Mouse (Mus musculus) liver, embryonic 13.5 days (tissue): ENCODE results near the gene Osbpl10. TPM values are rescaled to one million over a fixed set of nuclear protein-coding genes. Genes with fewer than 3 reads are reported as not detected.

Experiments
- ATAC-seq: fragments of 200-750 bp; cut with Nextera tagmentation; 2 replicates; pipeline ENCODE4 v1.8.0; 2017; ENCODE audit warnings: low read depth, mild to moderate bottlenecking, moderate number of reproducible peaks, moderate library complexity
- DNase-seq: peaks from one replicate; pipeline ENCODE4 v3.0.0; 2022
- H3K27ac ChIP-seq: fragments of 300-500 bp; sonication (generic); 2 replicates; pipeline ENCODE4 v1.5.1; 2015; ENCODE audit warnings: moderate library complexity, mild to moderate bottlenecking, inconsistent platforms
- H3K27me3 ChIP-seq: fragments of 300-500 bp; sonication (generic); 2 replicates; pipeline ENCODE4 v1.6.1; 2015; ENCODE audit warnings: mild to moderate bottlenecking, inconsistent platforms
- H3K36me3 ChIP-seq: fragments of 300-500 bp; sonication (generic); 2 replicates; pipeline ENCODE4 v1.6.1; 2015; ENCODE audit warnings: mild to moderate bottlenecking, inconsistent platforms
- H3K4me1 ChIP-seq: fragments of 300-500 bp; sonication (generic); replicated peaks from 2 replicates; pipeline ENCODE4 v1.6.1; 2015; ENCODE audit warnings: inconsistent platforms
- H3K4me2 ChIP-seq: fragments of 300-500 bp; sonication (generic); 2 replicates; pipeline ENCODE4 v1.6.1; 2015; ENCODE audit warnings: inconsistent platforms, mild to moderate bottlenecking, moderate library complexity
- H3K4me3 ChIP-seq: fragments of 300-500 bp; sonication (generic); replicated peaks from 2 replicates; pipeline ENCODE4 v1.5.1; 2015; ENCODE audit warnings: mild to moderate bottlenecking, inconsistent platforms
- H3K9ac ChIP-seq: fragments of 300-500 bp; sonication (generic); 2 replicates; pipeline ENCODE4 v1.6.1; 2015; ENCODE audit warnings: mild to moderate bottlenecking, inconsistent platforms
- H3K9me3 ChIP-seq: fragments of 300-500 bp; sonication (generic); replicated peaks from 2 replicates; pipeline ENCODE4 v1.6.1; 2016; ENCODE audit warnings: inconsistent platforms
- WGBS: fragments of 180-500 bp; shearing (Covaris S2); methylation state at CpG from one replicate; pipeline ENCODE4 v1.1.7; 2015; ENCODE audit not compliant: insufficient replicate concordance; 5-methylcytosine and 5-hydroxymethylcytosine counted together
- polyA plus RNA-seq: library from polyadenylated mRNA; unstranded; fragments of >200 nt; fragmentation: Nextera tagmentation; extraction: Ambion mirVana; gene quantifications from 2 replicates; pipeline ENCODE4 v1.2.1, GENCODE M21; 2015

The Osbpl10 gene
- polyA plus RNA-seq, 1 experiment from 2014 or later = 0.32 TPM

GRCm38 (mm10) chr9:115139597-115140332 is 161.4 kb downstream of the Osbpl10 start:
- Histone ChIP-seq H3K9ac (no peak overlapping the region), H3K4me1 (no peaks in the 10 kb centered on the region), H3K9me3 (no peaks in the 10 kb centered on the region), H3K36me3 (no peaks in the 10 kb centered on the region), H3K4me3 (no peak overlapping the region), H3K27me3 (no peaks in the 10 kb centered on the region), H3K27ac (no peak overlapping the region), H3K4me2 (no peak overlapping the region)
- ATAC-seq (no peak), DNase-seq (no peak)
- 75% methylated on average over 14 of the region's 14 CpGs for WGBS

GRCm38 (mm10) chr9:115147141-115147540 is 168.8 kb downstream of the Osbpl10 start:
- Histone ChIP-seq H3K27me3 (no peaks in the 10 kb centered on the region), H3K9me3 (no peaks in the 10 kb centered on the region), H3K27ac (no peak overlapping the region), H3K9ac (no peak overlapping the region), H3K4me2 (no peak overlapping the region), H3K4me1 (no peaks in the 10 kb centered on the region), H3K36me3 (no peaks in the 10 kb centered on the region), H3K4me3 (no peak overlapping the region)
- ATAC-seq = no peak
- 66% methylated on average over 5 of the region's 5 CpGs for WGBS
- no peak for DNase-seq

- H3K4me3 ChIP-seq = no peak overlapping the region
- no peaks in the 10 kb centered on the region for H3K27me3 ChIP-seq
- 73% methylated on average over 13 of the region's 13 CpGs for whole genome bisulfite sequencing
- DNase-seq (no peak), ATAC-seq (no peak)
- H3K9ac ChIP-seq = no peak overlapping the region
- no peak overlapping the region for H3K27ac ChIP-seq
- H3K4me1 ChIP-seq = no peaks in the 10 kb centered on the region
- H3K9me3 ChIP-seq = peaks cover 3% of the 10 kb centered on the region; the same call in 1 of the 2 replicates
- H3K4me2 ChIP-seq = no peak overlapping the region
- no peaks in the 10 kb centered on the region for H3K36me3 ChIP-seq
Measured at GRCm38 (mm10) chr9:115147586-115148355, 169.4 kb downstream of the Osbpl10 start.

GRCm38 (mm10) chr9:115149011-115149756 is 170.8 kb downstream of the Osbpl10 start:
- Histone ChIP-seq H3K4me2 (no peak overlapping the region), H3K27ac (no peak overlapping the region), H3K9ac (no peak overlapping the region), H3K36me3 (no peaks in the 10 kb centered on the region), H3K4me1 (no peaks in the 10 kb centered on the region), H3K4me3 (no peak overlapping the region), H3K27me3 (no peaks in the 10 kb centered on the region), H3K9me3 (peaks cover 7% of the 10 kb centered on the region; the same call in 1 of the 2 replicates)
- DNase-seq = no peak
- WGBS = 75% methylated on average over 18 of the region's 18 CpGs
- no peak for ATAC-seq

- no peak overlapping the region for H3K9ac ChIP-seq
- H3K27ac ChIP-seq = no peak overlapping the region
- H3K4me2 ChIP-seq = no peak overlapping the region
- H3K4me1 ChIP-seq = peaks cover 35% of the 10 kb centered on the region
- WGBS = 68% methylated on average over 5 of the region's 5 CpGs
- ATAC-seq (no peak), DNase-seq (no peak)
- H3K27me3 ChIP-seq = no peaks in the 10 kb centered on the region
- H3K4me3 ChIP-seq = no peak overlapping the region
- H3K9me3 ChIP-seq = no peaks in the 10 kb centered on the region
- H3K36me3 ChIP-seq = no peaks in the 10 kb centered on the region
Measured at GRCm38 (mm10) chr9:115161591-115161990, 183.2 kb downstream of the Osbpl10 start.

- H3K4me2 ChIP-seq = no peak overlapping the region
- H3K4me3 ChIP-seq = no peak overlapping the region
- H3K27me3 ChIP-seq = no peaks in the 10 kb centered on the region
- ATAC-seq (peak; percentile 77), DNase-seq (peak; percentile 74)
- WGBS = 22% methylated on average over 5 of the region's 5 CpGs
- no peaks in the 10 kb centered on the region for H3K36me3 ChIP-seq
- peaks cover 49% of the 10 kb centered on the region for H3K4me1 ChIP-seq
- H3K27ac ChIP-seq = peak overlapping the region; percentile 31; the same call in 1 of the 2 replicates
- no peak overlapping the region for H3K9ac ChIP-seq
- no peaks in the 10 kb centered on the region for H3K9me3 ChIP-seq
Measured at GRCm38 (mm10) chr9:115163031-115163430, 184.7 kb downstream of the Osbpl10 start.

GRCm38 (mm10) chr9:115163693-115164092 is 185.3 kb downstream of the Osbpl10 start:
- Histone ChIP-seq H3K9me3 (no peaks in the 10 kb centered on the region), H3K27ac (peak overlapping the region; percentile 89), H3K4me2 (peak overlapping the region; percentile 9), H3K9ac (no peak overlapping the region; the same call in 1 of the 2 replicates), H3K27me3 (no peaks in the 10 kb centered on the region), H3K36me3 (no peaks in the 10 kb centered on the region), H3K4me1 (peaks cover 56% of the 10 kb centered on the region), H3K4me3 (no peak overlapping the region)
- DNase-seq = no peak
- WGBS = 22% methylated on average over 8 of the region's 8 CpGs
- peak; percentile 24; the same call in 1 of the 2 replicates for ATAC-seq

GRCm38 (mm10) chr9:115164351-115164750 is 186.0 kb downstream of the Osbpl10 start:
- no peak overlapping the region; the same call in 1 of the 2 replicates for H3K9ac ChIP-seq
- DNase-seq (no peak), ATAC-seq (no peak)
- H3K4me1 ChIP-seq = peaks cover 62% of the 10 kb centered on the region
- 39% methylated on average over 7 of the region's 7 CpGs for WGBS
- H3K9me3 ChIP-seq = no peaks in the 10 kb centered on the region
- no peaks in the 10 kb centered on the region for H3K36me3 ChIP-seq
- H3K4me3 ChIP-seq = no peak overlapping the region
- H3K27me3 ChIP-seq = no peaks in the 10 kb centered on the region
- peak overlapping the region; percentile 9; the same call in 1 of the 2 replicates for H3K4me2 ChIP-seq
- H3K27ac ChIP-seq = peak overlapping the region; percentile 89

- H3K4me3 ChIP-seq = no peak overlapping the region
- peaks cover 67% of the 10 kb centered on the region for H3K4me1 ChIP-seq
- H3K27me3 ChIP-seq = no peaks in the 10 kb centered on the region
- peak overlapping the region; percentile 35 for H3K4me2 ChIP-seq
- H3K27ac ChIP-seq = peak overlapping the region; percentile 89
- no peaks in the 10 kb centered on the region for H3K36me3 ChIP-seq
- H3K9ac ChIP-seq = peak overlapping the region; percentile 8; the same call in 1 of the 2 replicates
- DNase-seq (peak; percentile 72), ATAC-seq (peak; percentile 81)
- no peaks in the 10 kb centered on the region for H3K9me3 ChIP-seq
- 15% methylated on average over 8 of the region's 8 CpGs for WGBS
Measured at GRCm38 (mm10) chr9:115165996-115166395, 187.6 kb downstream of the Osbpl10 start.

GRCm38 (mm10) chr9:115169591-115169990 is 191.2 kb downstream of the Osbpl10 start:
- DNase-seq = no peak
- Histone ChIP-seq H3K9ac (no peak overlapping the region), H3K9me3 (no peaks in the 10 kb centered on the region), H3K4me2 (no peak overlapping the region), H3K27ac (no peak overlapping the region), H3K4me1 (peaks cover 51% of the 10 kb centered on the region), H3K36me3 (no peaks in the 10 kb centered on the region), H3K27me3 (no peaks in the 10 kb centered on the region), H3K4me3 (no peak overlapping the region)
- no peak for ATAC-seq
- WGBS = 80% methylated on average over 13 of the region's 13 CpGs

- Histone ChIP-seq H3K27me3 (no peaks in the 10 kb centered on the region), H3K36me3 (no peaks in the 10 kb centered on the region), H3K9ac (no peak overlapping the region), H3K4me2 (no peak overlapping the region), H3K9me3 (no peaks in the 10 kb centered on the region), H3K27ac (no peak overlapping the region), H3K4me1 (peaks cover 26% of the 10 kb centered on the region), H3K4me3 (no peak overlapping the region)
- WGBS = 85% methylated on average over 6 of the region's 6 CpGs
- ATAC-seq = no peak
- no peak for DNase-seq
Measured at GRCm38 (mm10) chr9:115172096-115172495, 193.7 kb downstream of the Osbpl10 start.
